Mouse (Mus musculus): ENCODE data around the gene Pigc. TPM values are rescaled to one million over a fixed set of nuclear protein-coding genes. Genes with fewer than 3 reads are reported as not detected.

Gene Pigc
- polyA plus RNA-seq, 1 experiment: 25.0 TPM

DNA sequence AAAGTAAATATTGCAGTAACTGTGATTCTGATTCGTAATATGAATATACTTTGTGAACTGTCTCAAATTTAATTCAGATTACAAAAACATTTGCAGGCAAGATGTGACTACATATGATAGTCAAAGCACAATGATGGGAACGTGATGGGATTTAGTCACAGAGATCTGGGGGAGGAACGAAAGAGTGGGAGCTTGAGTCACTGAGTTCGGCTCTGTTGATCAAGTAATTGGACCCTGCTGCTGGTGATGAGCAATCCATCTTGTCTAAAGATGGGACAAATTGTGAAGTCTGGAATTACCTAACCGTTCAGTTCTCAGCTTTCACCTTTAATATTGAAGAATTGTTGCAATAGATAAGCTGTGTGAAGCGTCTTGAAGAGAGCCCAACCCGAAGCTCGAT lies 3.2 kb downstream of the Pigc start:
- H3K4me1 ChIP-seq (replicated peaks; ENCODE audit: control insufficient read depth, insufficient read depth, low read length): peaks cover 6% of the 10 kb centered on the region; the same call in 1 of the 2 replicates
- TF ChIP-seq CTCF (IDR thresholded peaks at IDR 0.05; ENCODE audit: borderline replicate concordance, control insufficient read depth, extremely low read depth, insufficient read depth, low read length, poor library complexity) (no peak), POLR2A (IDR thresholded peaks at IDR 0.05; ENCODE audit: control insufficient read depth, extremely low read depth, insufficient read depth, low read length, poor library complexity) (no peak)
- H3K27me3 ChIP-seq (ENCODE audit: control insufficient read depth, insufficient read depth, low read length): no peaks in the 10 kb centered on the region
- no peak overlapping the region for H3K27ac ChIP-seq (ENCODE audit: control insufficient read depth, insufficient read depth, low read length)
- H3K36me3 ChIP-seq (ENCODE audit: control insufficient read depth, insufficient read depth, low read length): no peaks in the 10 kb centered on the region
- H3K4me3 ChIP-seq (ENCODE audit: control insufficient read depth, insufficient read depth, low read length): no peak overlapping the region
- 91% methylated on average over 8 of the region's 8 CpGs for WGBS
- DNase-seq: no peak

DNA sequence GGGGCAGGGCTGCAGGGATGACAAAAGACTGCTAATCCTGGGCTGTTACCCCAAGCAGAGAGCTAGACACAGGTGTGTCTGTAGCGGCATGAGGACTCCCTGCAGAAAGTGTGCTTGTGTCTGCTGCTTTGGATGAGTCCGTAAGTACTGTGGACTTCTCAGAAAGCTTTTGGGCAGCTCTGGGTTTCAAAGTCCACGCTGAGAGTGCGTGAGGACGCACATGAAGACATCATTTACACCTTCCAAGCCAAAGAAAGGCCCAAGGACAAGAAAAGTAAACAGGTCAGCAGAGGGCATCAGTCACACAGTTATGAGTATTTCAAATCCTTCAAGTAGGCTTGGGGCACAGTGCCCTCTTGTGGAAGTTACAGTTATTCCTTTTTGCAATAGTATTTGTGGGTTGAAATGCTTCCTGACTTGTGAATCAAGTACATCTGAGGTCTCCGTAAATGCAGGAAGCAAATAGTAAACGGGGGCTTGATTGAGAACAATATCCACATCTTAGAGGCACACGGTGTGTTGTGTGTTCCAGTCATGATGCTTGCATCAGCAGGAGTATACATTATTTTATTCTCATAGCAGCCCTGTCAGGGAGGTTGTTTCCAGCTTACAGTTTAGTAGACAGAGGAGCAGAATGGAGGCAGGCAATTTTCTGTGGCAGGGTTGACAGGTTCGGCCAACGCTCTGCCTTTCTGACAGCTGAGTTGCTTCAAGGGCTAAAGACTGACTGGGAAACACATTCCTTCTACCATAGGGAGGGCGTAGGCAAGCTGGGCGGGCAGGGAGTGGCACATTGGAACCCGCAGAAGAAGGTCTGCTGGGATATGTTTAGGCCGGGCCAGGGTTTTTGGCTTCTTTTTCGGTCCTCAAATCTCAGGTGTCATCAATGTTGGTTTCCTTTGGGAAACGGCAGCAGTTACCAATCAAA lies 7.5 kb downstream of the Pigc start:
- peak; percentile 81 for DNase-seq
- WGBS: 51% methylated on average over 16 of the region's 16 CpGs
- H3K36me3 ChIP-seq (ENCODE audit: control insufficient read depth, insufficient read depth, low read length): no peaks in the 10 kb centered on the region
- no peaks in the 10 kb centered on the region for H3K27me3 ChIP-seq (ENCODE audit: control insufficient read depth, insufficient read depth, low read length)
- H3K4me1 ChIP-seq (replicated peaks; ENCODE audit: control insufficient read depth, insufficient read depth, low read length): 0 out of 2 replicates have a peak, but pooled peaks cover 6% of the 10 kb centered on the region
- H3K4me3 ChIP-seq (ENCODE audit: control insufficient read depth, insufficient read depth, low read length): no peak overlapping the region
- peak overlapping the region; percentile 13; the same call in 1 of the 2 replicates for H3K27ac ChIP-seq (ENCODE audit: control insufficient read depth, insufficient read depth, low read length)
- no peak for TF ChIP-seq CTCF (IDR thresholded peaks at IDR 0.05; ENCODE audit: borderline replicate concordance, control insufficient read depth, extremely low read depth, insufficient read depth, low read length, poor library complexity)
- no peak for TF ChIP-seq POLR2A (IDR thresholded peaks at IDR 0.05; ENCODE audit: control insufficient read depth, extremely low read depth, insufficient read depth, low read length, poor library complexity)

DNA sequence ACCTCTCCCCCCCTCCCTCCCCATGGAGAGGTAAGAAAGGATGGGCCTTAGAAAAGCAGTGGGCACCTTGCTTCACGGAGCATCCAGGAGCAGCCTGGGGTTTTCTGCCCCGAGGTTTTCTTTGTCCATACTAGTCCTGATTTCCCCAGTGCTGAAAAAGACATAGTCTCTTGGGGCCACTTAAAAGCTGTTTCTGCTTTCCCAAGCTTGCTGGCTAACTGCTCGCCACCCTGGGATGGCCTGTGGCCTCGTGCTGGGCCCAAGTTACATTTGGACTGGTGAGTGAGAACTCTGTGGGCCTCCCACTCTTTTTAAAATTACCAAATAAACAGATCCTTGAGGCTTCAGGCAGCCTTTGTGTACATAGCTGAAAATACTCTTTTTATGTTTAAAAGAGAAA lies 8.3 kb downstream of the Pigc start:
- DNase-seq: no peak
- no peaks in the 10 kb centered on the region for H3K27me3 ChIP-seq (ENCODE audit: control insufficient read depth, insufficient read depth, low read length)
- no peaks in the 10 kb centered on the region for H3K36me3 ChIP-seq (ENCODE audit: control insufficient read depth, insufficient read depth, low read length)
- WGBS: 95% methylated on average over 4 of the region's 4 CpGs
- no peak for TF ChIP-seq CTCF (IDR thresholded peaks at IDR 0.05; ENCODE audit: borderline replicate concordance, control insufficient read depth, extremely low read depth, insufficient read depth, low read length, poor library complexity)
- TF ChIP-seq POLR2A (IDR thresholded peaks at IDR 0.05; ENCODE audit: control insufficient read depth, extremely low read depth, insufficient read depth, low read length, poor library complexity): no peak
- no peak overlapping the region for H3K4me3 ChIP-seq (ENCODE audit: control insufficient read depth, insufficient read depth, low read length)
- 0 out of 2 replicates have a peak, but pooled peaks cover 6% of the 10 kb centered on the region for H3K4me1 ChIP-seq (replicated peaks; ENCODE audit: control insufficient read depth, insufficient read depth, low read length)
- H3K27ac ChIP-seq (ENCODE audit: control insufficient read depth, insufficient read depth, low read length): no peak overlapping the region

DNA sequence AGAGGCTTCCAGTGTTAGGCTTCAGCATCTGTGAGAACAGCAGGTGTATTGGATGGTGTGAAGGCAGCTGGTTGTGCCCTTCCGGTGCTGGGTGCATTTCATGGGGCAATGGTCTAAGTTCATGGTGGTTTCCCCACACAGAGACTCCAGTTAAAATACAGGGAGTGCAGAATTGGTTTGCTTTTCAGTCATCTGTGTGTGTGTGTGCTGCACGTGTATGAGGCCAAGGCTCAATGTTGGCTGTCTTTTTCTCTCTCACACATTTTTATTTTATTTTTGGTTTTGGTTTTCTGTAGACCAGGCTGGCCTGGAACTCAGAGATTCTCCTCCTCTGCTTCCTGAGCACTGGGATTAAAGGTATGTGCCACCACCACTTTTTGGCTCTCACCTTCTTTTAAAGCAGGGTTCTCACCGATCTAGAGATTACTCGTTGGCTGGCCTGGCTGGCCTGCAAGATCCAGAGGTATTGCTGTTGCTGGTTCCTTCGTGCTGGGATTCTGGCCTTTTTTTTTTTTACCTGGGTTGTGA lies 9.3 kb downstream of the Pigc start:
- H3K4me3 ChIP-seq (ENCODE audit: control insufficient read depth, insufficient read depth, low read length): no peak overlapping the region
- DNase-seq: no peak
- no peaks in the 10 kb centered on the region for H3K27me3 ChIP-seq (ENCODE audit: control insufficient read depth, insufficient read depth, low read length)
- 0 out of 2 replicates have a peak, but pooled peaks cover 6% of the 10 kb centered on the region for H3K4me1 ChIP-seq (replicated peaks; ENCODE audit: control insufficient read depth, insufficient read depth, low read length)
- no peak overlapping the region for H3K27ac ChIP-seq (ENCODE audit: control insufficient read depth, insufficient read depth, low read length)
- TF ChIP-seq CTCF (IDR thresholded peaks at IDR 0.05; ENCODE audit: borderline replicate concordance, control insufficient read depth, extremely low read depth, insufficient read depth, low read length, poor library complexity) (no peak), POLR2A (IDR thresholded peaks at IDR 0.05; ENCODE audit: control insufficient read depth, extremely low read depth, insufficient read depth, low read length, poor library complexity) (no peak)
- WGBS: 96% methylated on average over 5 of the region's 5 CpGs
- no peaks in the 10 kb centered on the region for H3K36me3 ChIP-seq (ENCODE audit: control insufficient read depth, insufficient read depth, low read length)

DNA sequence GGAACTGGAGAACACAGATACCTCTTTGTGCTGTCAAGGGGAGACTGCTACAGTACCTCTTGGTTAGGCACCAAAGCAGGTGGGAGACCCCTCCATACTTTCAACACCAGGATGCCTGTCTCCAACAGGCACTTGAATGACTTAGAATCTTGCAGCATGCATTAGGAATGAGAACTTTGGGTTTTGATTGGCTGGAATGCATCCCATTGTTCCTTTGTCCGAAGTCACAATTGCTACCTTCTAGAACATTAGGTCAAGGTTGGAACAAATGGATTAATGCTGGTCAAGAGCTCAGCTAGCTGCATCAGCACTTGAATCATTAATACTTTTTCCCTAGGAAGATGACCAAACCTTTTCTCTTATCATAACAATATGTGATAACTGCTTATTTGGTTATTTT lies 10.6 kb downstream of the Pigc start, which contains the start of gene 4930558K02Rik:
Gene 4930558K02Rik, minus strand, starts transcription at position 101 of the 400 bp plus-strand sequence.
- H3K4me1 ChIP-seq (replicated peaks; ENCODE audit: control insufficient read depth, insufficient read depth, low read length): 0 out of 2 replicates have a peak, but pooled peaks cover 6% of the 10 kb centered on the region
- no peak for DNase-seq
- no peaks in the 10 kb centered on the region for H3K36me3 ChIP-seq (ENCODE audit: control insufficient read depth, insufficient read depth, low read length)
- WGBS: 95% methylated on average over 1 of the region's 1 CpGs
- no peak within 1 kb of the TSS for H3K27ac ChIP-seq (ENCODE audit: control insufficient read depth, insufficient read depth, low read length)
- H3K27me3 ChIP-seq (ENCODE audit: control insufficient read depth, insufficient read depth, low read length): no peaks in the 10 kb centered on the region
- no peak for TF ChIP-seq POLR2A (IDR thresholded peaks at IDR 0.05; ENCODE audit: control insufficient read depth, extremely low read depth, insufficient read depth, low read length, poor library complexity)
- no peak for TF ChIP-seq CTCF (IDR thresholded peaks at IDR 0.05; ENCODE audit: borderline replicate concordance, control insufficient read depth, extremely low read depth, insufficient read depth, low read length, poor library complexity)
- H3K4me3 ChIP-seq (ENCODE audit: control insufficient read depth, insufficient read depth, low read length): no peak within 1 kb of the TSS

DNA sequence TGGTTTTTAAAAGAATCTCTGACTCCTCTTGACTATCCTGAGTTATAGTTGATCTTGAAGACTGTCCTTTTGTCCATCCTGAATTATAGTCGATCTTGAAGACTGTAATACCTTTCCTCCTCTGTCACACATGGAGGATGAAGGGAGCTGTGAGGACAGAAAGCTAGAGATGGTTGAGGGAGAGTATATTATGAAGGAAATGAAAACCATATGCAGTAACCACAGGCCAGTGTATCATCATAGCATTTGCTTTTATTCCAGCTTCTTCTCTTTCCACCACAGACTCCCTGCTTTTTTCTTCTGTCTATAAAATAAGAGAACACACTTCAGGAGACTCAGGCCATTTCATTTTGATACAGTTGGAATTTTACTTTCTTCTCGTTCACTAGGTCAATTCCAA lies 11.1 kb downstream of the Pigc start:
- 75% methylated on average over 2 of the region's 2 CpGs for WGBS
- no peak overlapping the region for H3K4me3 ChIP-seq (ENCODE audit: control insufficient read depth, insufficient read depth, low read length)
- no peaks in the 10 kb centered on the region for H3K36me3 ChIP-seq (ENCODE audit: control insufficient read depth, insufficient read depth, low read length)
- no peak for DNase-seq
- 0 out of 2 replicates have a peak, but pooled peaks cover 6% of the 10 kb centered on the region for H3K4me1 ChIP-seq (replicated peaks; ENCODE audit: control insufficient read depth, insufficient read depth, low read length)
- no peak overlapping the region for H3K27ac ChIP-seq (ENCODE audit: control insufficient read depth, insufficient read depth, low read length)
- no peaks in the 10 kb centered on the region for H3K27me3 ChIP-seq (ENCODE audit: control insufficient read depth, insufficient read depth, low read length)
- TF ChIP-seq POLR2A (IDR thresholded peaks at IDR 0.05; ENCODE audit: control insufficient read depth, extremely low read depth, insufficient read depth, low read length, poor library complexity): no peak
- TF ChIP-seq CTCF (IDR thresholded peaks at IDR 0.05; ENCODE audit: borderline replicate concordance, control insufficient read depth, extremely low read depth, insufficient read depth, low read length, poor library complexity): no peak

Measured in thymus, adult 2 months (tissue).